Comparison of ENCODE assay signal across 8 mouse cellular contexts in genomic region chr5:115507267-115507980, GRCm38 (mm10). TPM values are rescaled to one million over a fixed set of nuclear protein-coding genes. Genes with fewer than 3 reads are reported as not detected.
DNase-seq lines count a peak whose midpoint lies in the region; ATAC-seq and TF ChIP-seq lines count a peak whose summit lies in the region.

No protein-coding gene starts in this region.

- intact Hi-C loops in left cerebral cortex, postnatal 25 days (cut with DNase I), result no loop called here

- no peaks in the 10 kb centered on the region for H3K27me3 ChIP-seq in thymus, adult 2 months (ENCODE audit: control insufficient read depth, insufficient read depth, low read length)
- no peaks in the 10 kb centered on the region for H3K27me3 ChIP-seq in limb, embryonic 15.5 days
- no peaks in the 10 kb centered on the region for H3K27me3 ChIP-seq in stomach, embryonic 15.5 days (replicated peaks)

- WGBS in thymus, adult 2 months, result 4% methylated on average over 12 of the region's 12 CpGs
- 12% methylated on average over 12 of the region's 12 CpGs for WGBS in limb, embryonic 15.5 days
- 15% methylated on average over 12 of the region's 12 CpGs for WGBS in stomach, embryonic 15.5 days

- H3K9me3 ChIP-seq in limb, embryonic 15.5 days, result no peaks in the 10 kb centered on the region
- H3K9me3 ChIP-seq in stomach, embryonic 15.5 days, result no peaks in the 10 kb centered on the region

- H3K27ac ChIP-seq in thymus, adult 2 months (ENCODE audit: control insufficient read depth, insufficient read depth, low read length), result no peak overlapping the region
- peak overlapping the region; percentile 79 for H3K27ac ChIP-seq in limb, embryonic 15.5 days
- no peak overlapping the region for H3K27ac ChIP-seq in stomach, embryonic 15.5 days

- H3K36me3 ChIP-seq in thymus, adult 2 months (ENCODE audit: control insufficient read depth, insufficient read depth, low read length), result no peaks in the 10 kb centered on the region
- H3K36me3 ChIP-seq in limb, embryonic 15.5 days, result no peaks in the 10 kb centered on the region
- no peaks in the 10 kb centered on the region for H3K36me3 ChIP-seq in stomach, embryonic 15.5 days

- H3K4me3 ChIP-seq in thymus, adult 2 months (ENCODE audit: control insufficient read depth, insufficient read depth, low read length), result peak overlapping the region; percentile 79
- peak overlapping the region; percentile 91 for H3K4me3 ChIP-seq in limb, embryonic 15.5 days
- peak overlapping the region; percentile 84 for H3K4me3 ChIP-seq in stomach, embryonic 15.5 days (replicated peaks)

- TF ChIP-seq POLR2A in thymus, adult 2 months (IDR thresholded peaks at IDR 0.05; ENCODE audit: control insufficient read depth, extremely low read depth, insufficient read depth, low read length, poor library complexity), result no peak

- no peak for ATAC-seq in cerebellum, adult (ENCODE audit: insufficient number of reproducible peaks, low FRiP score, low TSS enrichment)
- no peak for ATAC-seq in limb, embryonic 15.5 days (ENCODE audit: insufficient number of reproducible peaks, low FRiP score, low TSS enrichment, low read depth)
- ATAC-seq in stomach, embryonic 15.5 days (ENCODE audit: insufficient read depth, low FRiP score, low read depth), result no peak

- peak; percentile 45 for DNase-seq in cerebellum, adult 8-10 months
- no peak for DNase-seq in thymus, adult 2 months
- no peak for DNase-seq in thymus, adult 18-20 months
- DNase-seq in left cerebral cortex, postnatal 25 days (ENCODE audit: low spot score in 2 of 2), result no peak
- no peak for DNase-seq in ovary, postnatal 14 days (ENCODE audit: low spot score)

- peak overlapping the region; percentile 90 for H3K9ac ChIP-seq in limb, embryonic 15.5 days
- H3K9ac ChIP-seq in stomach, embryonic 15.5 days, result peak overlapping the region; percentile 97

- peak overlapping the region; percentile 75 for H3K4me2 ChIP-seq in limb, embryonic 15.5 days
- peak overlapping the region; percentile 83 for H3K4me2 ChIP-seq in stomach, embryonic 15.5 days

- H3K4me1 ChIP-seq in thymus, adult 2 months (replicated peaks; ENCODE audit: control insufficient read depth, insufficient read depth, low read length), result peaks cover 36% of the 10 kb centered on the region
- peaks cover 46% of the 10 kb centered on the region for H3K4me1 ChIP-seq in limb, embryonic 15.5 days
- peaks cover 32% of the 10 kb centered on the region for H3K4me1 ChIP-seq in stomach, embryonic 15.5 days

- no peak for TF ChIP-seq CTCF in thymus, adult 2 months (IDR thresholded peaks at IDR 0.05; ENCODE audit: borderline replicate concordance, control insufficient read depth, extremely low read depth, insufficient read depth, low read length, poor library complexity)

RNA-seq across cellular contexts. Expression of gene Pxn, which starts 0.9 kb away (rescaled TPM):
- 161 and 172 TPM in 2 replicates for polyA plus RNA-seq in thymus, adult 2 months (2012; rRNA removed)
- 52.6 and 55.7 TPM in 2 replicates for polyA plus RNA-seq in limb, embryonic 15.5 days (2015; fragmentation: Nextera tagmentation; extraction: Ambion mirVana)
- polyA plus RNA-seq in stomach, embryonic 15.5 days (2015; fragmentation: Nextera tagmentation; extraction: Ambion mirVana), result 37.0 and 43.0 TPM in 2 replicates
- 10 to 100 TPM; 19.9 to 21.0 TPM for total RNA-seq in left cerebral cortex, postnatal 25 days (2021)

RNA-seq across cellular contexts. Expression of gene Sirt4, which starts 22.9 kb away (rescaled TPM):
- polyA plus RNA-seq in thymus, adult 2 months (2012; rRNA removed), result 47.2 and 48.6 TPM in 2 replicates
- polyA plus RNA-seq in limb, embryonic 15.5 days (2015; fragmentation: Nextera tagmentation; extraction: Ambion mirVana), result 24.9 and 26.5 TPM in 2 replicates
- 21.7 and 26.6 TPM in 2 replicates for polyA plus RNA-seq in stomach, embryonic 15.5 days (2015; fragmentation: Nextera tagmentation; extraction: Ambion mirVana)
- total RNA-seq in left cerebral cortex, postnatal 25 days (2021), result 10 to 100 TPM; 31.1 to 34.0 TPM

RNA-seq across cellular contexts. Expression of gene Pla2g1b, which starts 41.4 kb away (rescaled TPM):
- 1.2 and 1.8 TPM in 2 replicates for polyA plus RNA-seq in thymus, adult 2 months (2012; rRNA removed)
- polyA plus RNA-seq in limb, embryonic 15.5 days (2015; fragmentation: Nextera tagmentation; extraction: Ambion mirVana), result not detected in 2 replicates
- 12.0 and 15.4 TPM in 2 replicates for polyA plus RNA-seq in stomach, embryonic 15.5 days (2015; fragmentation: Nextera tagmentation; extraction: Ambion mirVana)
- not detected for total RNA-seq in left cerebral cortex, postnatal 25 days (2021)

RNA-seq across cellular contexts. Expression of gene Rplp0, which starts 51.8 kb away (rescaled TPM):
- 3,356 and 3,688 TPM in 2 replicates for polyA plus RNA-seq in thymus, adult 2 months (2012; rRNA removed)
- 1,505 and 1,752 TPM in 2 replicates for polyA plus RNA-seq in limb, embryonic 15.5 days (2015; fragmentation: Nextera tagmentation; extraction: Ambion mirVana)
- 1,425 and 1,562 TPM in 2 replicates for polyA plus RNA-seq in stomach, embryonic 15.5 days (2015; fragmentation: Nextera tagmentation; extraction: Ambion mirVana)
- total RNA-seq in left cerebral cortex, postnatal 25 days (2021), result 100 to 1,000 TPM; 208 to 218 TPM

RNA-seq across cellular contexts. Expression of gene Gcn1l1, which starts 57.6 kb away (rescaled TPM):
- polyA plus RNA-seq in thymus, adult 2 months (2012; rRNA removed), result 87.8 and 109 TPM in 2 replicates
- polyA plus RNA-seq in limb, embryonic 15.5 days (2015; fragmentation: Nextera tagmentation; extraction: Ambion mirVana), result 32.9 and 36.3 TPM in 2 replicates
- 34.9 and 36.4 TPM in 2 replicates for polyA plus RNA-seq in stomach, embryonic 15.5 days (2015; fragmentation: Nextera tagmentation; extraction: Ambion mirVana)
- total RNA-seq in left cerebral cortex, postnatal 25 days (2021), result 10 to 100 TPM; 61.4 to 75.7 TPM
